Mouse (Mus musculus) inflammation-experienced regulatory T-cells, adult 16 weeks (primary cell): ENCODE data around the gene Slit1. TPM values are rescaled to one million over a fixed set of nuclear protein-coding genes. Genes with fewer than 3 reads are reported as not detected.

Experiments
- polyA plus RNA-seq: library from polyadenylated mRNA; unstranded; fragments of 100-300 nt; shearing (Covaris generic); gene quantifications from one replicate; pipeline ENCODE4 v1.2.1, GENCODE M21; 2017

Slit1 gene
- polyA plus RNA-seq = not detected

GRCm38 (mm10) chr19:41743396-41743795 lies at the start of gene Slit1:
Gene Slit1, minus strand, starts transcription at chr19:41743665.

GRCm38 (mm10) chr19:41581706-41582420 lies 161.6 kb downstream of the Slit1 start, which contains the start of gene Gm340:
Gene Gm340, plus strand, starts transcription at chr19:41582370.

Other genes with a start within 250 kb of the Slit1 start
- 5.3 TPM for gene Gm340, start 161.3 kb downstream of the Slit1 start, polyA plus RNA-seq
- gene Arhgap19, start 58.4 kb upstream of the Slit1 start, polyA plus RNA-seq = 4.9 TPM
- gene Frat1, start 86.3 kb upstream of the Slit1 start, polyA plus RNA-seq = 1.5 TPM
- 1.0 TPM for gene Frat2, start 104.5 kb upstream of the Slit1 start, polyA plus RNA-seq
- gene Rrp12, start 152.5 kb upstream of the Slit1 start, polyA plus RNA-seq = 25.8 TPM
- 159 TPM for gene Pgam1, start 168.3 kb upstream of the Slit1 start, polyA plus RNA-seq
- 91.1 TPM for gene Exosc1, start 189.8 kb upstream of the Slit1 start, polyA plus RNA-seq
- 88.9 TPM for gene Zdhhc16, start 189.8 kb upstream of the Slit1 start, polyA plus RNA-seq
- 88.1 TPM for gene Mms19, start 237.5 kb upstream of the Slit1 start, polyA plus RNA-seq
- gene Ubtd1, start 238.1 kb upstream of the Slit1 start, polyA plus RNA-seq = 7.1 TPM